Mouse (Mus musculus) erythroblast, embryonic 14.5 days (primary cell): ENCODE results near the gene Kcnk4. TPM values are rescaled to one million over a fixed set of nuclear protein-coding genes. Genes with fewer than 3 reads are reported as not detected.

ENCODE experiments used
- H3K27me3 ChIP-seq: 2 replicates; pipeline ENCODE4 v1.6.1; 2012; ENCODE audit warnings: inconsistent platforms; ENCODE audit not compliant: control insufficient read depth
- H3K36me3 ChIP-seq: 2 replicates; pipeline ENCODE4 v1.6.1; 2012; ENCODE audit warnings: mild to moderate bottlenecking, inconsistent platforms; ENCODE audit not compliant: control insufficient read depth
- H3K4me1 ChIP-seq: 2 replicates; pipeline ENCODE4 v1.6.1; 2012; ENCODE audit warnings: inconsistent platforms; ENCODE audit not compliant: control insufficient read depth
- H3K4me3 ChIP-seq: replicated peaks from 2 replicates; pipeline ENCODE3; 2012; ENCODE audit warnings: moderate library complexity, mild to moderate bottlenecking, inconsistent platforms
- H3K9me3 ChIP-seq: 2 replicates; pipeline ENCODE4 v1.6.1; 2012; ENCODE audit warnings: low read length, inconsistent platforms, mixed read lengths; ENCODE audit not compliant: control insufficient read depth
- GATA1 ChIP-seq: IDR thresholded peaks from 2 replicates; pipeline ENCODE4 v1.6.1; 2012; ENCODE audit warnings: low read length, inconsistent platforms, mixed read lengths
- TAL1 ChIP-seq: IDR thresholded peaks from 3 replicates; pipeline ENCODE4 v1.6.1; 2012; ENCODE audit warnings: low read length, inconsistent platforms, mixed read lengths
- polyA plus RNA-seq: library from polyadenylated mRNA; stranded (reverse); fragments of >175 nt; gene quantifications from 2 replicates; pipeline ENCODE4 v1.2.3, GENCODE M21; 2012

Kcnk4 gene
- polyA plus RNA-seq, 1 experiment = not detected

DNA sequence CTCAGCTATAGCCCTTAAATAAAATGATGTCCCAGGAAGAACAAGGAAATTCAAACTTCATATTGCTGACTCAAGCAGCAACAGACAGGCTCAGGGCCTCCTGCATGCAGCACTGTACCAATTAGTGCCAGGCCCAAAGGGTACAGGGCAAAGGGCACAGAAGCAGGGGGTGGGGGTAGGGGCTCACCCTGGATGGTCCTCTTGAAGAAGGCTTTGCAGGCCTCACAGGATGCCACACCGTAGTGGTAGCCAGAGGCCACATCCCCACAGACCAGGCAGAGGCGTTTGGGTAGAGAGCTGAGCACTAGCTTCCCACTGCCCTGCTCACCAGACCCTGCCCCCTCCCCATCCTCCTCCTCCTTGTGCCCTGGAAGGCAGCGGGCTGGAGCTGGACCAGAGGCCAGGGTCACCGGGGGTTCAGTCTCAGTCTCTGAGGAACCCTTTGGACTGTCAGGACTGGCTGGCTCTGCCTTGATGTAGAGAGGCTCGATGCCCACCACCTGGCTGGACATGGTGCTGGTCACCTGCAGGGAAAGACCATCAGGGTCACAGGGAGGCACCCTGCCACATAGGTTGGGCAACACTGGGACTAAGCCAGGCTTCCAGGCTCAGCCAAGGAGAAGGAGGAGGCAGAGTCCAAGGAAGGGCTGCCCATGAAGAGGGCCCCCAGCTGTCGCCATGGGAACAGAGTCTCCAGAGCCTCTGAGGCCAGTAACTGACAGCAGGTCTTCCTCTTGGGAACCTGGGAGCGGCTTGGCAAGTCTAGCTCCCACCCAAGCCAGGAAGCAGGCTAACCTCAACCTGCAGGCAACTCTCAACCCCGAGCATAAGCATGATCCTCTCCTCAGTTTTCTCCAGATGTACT, 14.2 kb downstream of the Kcnk4 start:
- H3K27me3 ChIP-seq = peaks cover 24% of the 10 kb centered on the region
- no peaks in the 10 kb centered on the region; the same call in 1 of the 2 replicates for H3K9me3 ChIP-seq
- H3K36me3 ChIP-seq = peaks cover 5% of the 10 kb centered on the region
- peak overlapping the region; percentile 75 for H3K4me3 ChIP-seq
- TF ChIP-seq GATA1 (no peak), TAL1 (no peak)
- H3K4me1 ChIP-seq = peaks cover 56% of the 10 kb centered on the region

DNA sequence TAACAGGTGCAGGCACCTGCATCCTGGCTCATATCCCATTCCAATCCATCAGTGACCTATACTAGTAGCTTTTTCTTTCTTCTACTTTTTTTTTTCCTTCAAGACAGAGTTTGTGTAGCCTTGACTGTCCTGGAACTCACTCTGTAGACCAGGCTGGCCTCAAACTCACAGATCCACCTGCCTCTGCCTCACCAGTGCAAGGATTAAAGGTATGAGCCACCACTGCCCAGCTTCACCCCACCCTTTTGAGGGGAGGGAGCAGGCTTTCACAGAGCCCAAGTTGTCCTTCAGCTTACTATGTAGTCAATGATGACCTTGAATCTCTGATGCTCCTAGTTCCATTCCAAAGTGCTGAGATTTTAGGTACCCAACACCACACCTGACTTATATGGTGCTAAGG, 14.9 kb downstream of the Kcnk4 start:
- Histone ChIP-seq H3K4me3 (no peak overlapping the region), H3K36me3 (peaks cover 5% of the 10 kb centered on the region), H3K9me3 (no peaks in the 10 kb centered on the region), H3K27me3 (peaks cover 17% of the 10 kb centered on the region), H3K4me1 (peaks cover 53% of the 10 kb centered on the region)
- no peak for TF ChIP-seq GATA1
- no peak for TF ChIP-seq TAL1

GRCm38 (mm10) chr19:6918321-6918720, 16.0 kb downstream of the Kcnk4 start:
- H3K27me3 ChIP-seq = peaks cover 6% of the 10 kb centered on the region
- no peak overlapping the region for H3K4me3 ChIP-seq
- H3K36me3 ChIP-seq = peaks cover 16% of the 10 kb centered on the region
- no peaks in the 10 kb centered on the region for H3K9me3 ChIP-seq
- peaks cover 59% of the 10 kb centered on the region for H3K4me1 ChIP-seq
- TF ChIP-seq TAL1 (no peak), GATA1 (no peak)

DNA sequence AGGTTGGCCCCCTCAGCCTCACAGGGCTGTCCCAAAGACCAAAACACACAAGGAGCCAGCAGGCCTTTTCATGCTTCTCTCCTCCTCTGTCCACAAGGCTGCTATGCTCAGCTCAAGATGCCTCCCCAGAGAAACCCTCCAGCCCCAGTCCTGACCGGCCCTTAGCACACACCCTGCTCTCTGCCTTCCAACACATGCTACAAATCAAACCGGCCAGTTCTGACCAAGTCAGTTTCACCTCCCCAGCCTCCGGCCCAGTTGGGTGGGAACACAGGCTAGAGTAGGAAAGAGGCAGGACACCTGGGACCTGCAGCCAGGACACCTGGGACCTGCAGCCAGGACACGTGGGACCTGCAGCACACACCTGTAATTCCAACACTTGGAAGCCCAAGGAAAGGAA, 17.8 kb downstream of the Kcnk4 start:
- no peaks in the 10 kb centered on the region for H3K27me3 ChIP-seq
- no peaks in the 10 kb centered on the region for H3K9me3 ChIP-seq
- no peak for TF ChIP-seq GATA1
- no peak for TF ChIP-seq TAL1
- peaks cover 49% of the 10 kb centered on the region for H3K4me1 ChIP-seq
- no peak overlapping the region for H3K4me3 ChIP-seq
- H3K36me3 ChIP-seq = peaks cover 34% of the 10 kb centered on the region

- Histone ChIP-seq H3K9me3 (no peaks in the 10 kb centered on the region), H3K4me1 (peaks cover 49% of the 10 kb centered on the region), H3K36me3 (peaks cover 40% of the 10 kb centered on the region), H3K27me3 (no peaks in the 10 kb centered on the region), H3K4me3 (no peak overlapping the region)
- TF ChIP-seq GATA1 (0 out of 2 replicates have a peak, but pooled peaks have one; percentile 15), TAL1 (no peak)
Observed at GRCm38 (mm10) chr19:6915276-6915675, 19.0 kb downstream of the Kcnk4 start.

DNA sequence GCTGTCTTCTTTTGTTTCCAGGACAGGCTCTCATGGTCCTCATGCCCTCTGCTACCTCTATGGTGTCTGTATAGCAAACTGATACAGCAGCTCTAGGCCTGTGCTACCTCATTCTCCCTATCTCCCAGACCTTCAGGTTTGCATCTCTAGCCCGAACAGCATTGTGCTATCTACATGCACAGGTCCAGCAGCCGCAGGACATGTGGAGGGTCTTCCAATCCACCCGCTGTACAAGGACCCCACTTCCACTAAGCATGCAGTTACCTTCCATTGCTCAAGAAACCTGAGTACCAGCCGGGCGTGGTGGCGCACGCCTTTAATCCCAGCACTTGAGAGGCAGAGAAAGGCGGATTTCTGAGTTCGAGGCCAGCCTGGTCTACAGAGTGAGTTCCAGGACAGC, 19.8 kb downstream of the Kcnk4 start:
- Histone ChIP-seq H3K4me3 (no peak overlapping the region), H3K36me3 (peaks cover 37% of the 10 kb centered on the region), H3K27me3 (no peaks in the 10 kb centered on the region), H3K9me3 (no peaks in the 10 kb centered on the region), H3K4me1 (peaks cover 43% of the 10 kb centered on the region)
- TF ChIP-seq TAL1 (no peak), GATA1 (no peak)

DNA sequence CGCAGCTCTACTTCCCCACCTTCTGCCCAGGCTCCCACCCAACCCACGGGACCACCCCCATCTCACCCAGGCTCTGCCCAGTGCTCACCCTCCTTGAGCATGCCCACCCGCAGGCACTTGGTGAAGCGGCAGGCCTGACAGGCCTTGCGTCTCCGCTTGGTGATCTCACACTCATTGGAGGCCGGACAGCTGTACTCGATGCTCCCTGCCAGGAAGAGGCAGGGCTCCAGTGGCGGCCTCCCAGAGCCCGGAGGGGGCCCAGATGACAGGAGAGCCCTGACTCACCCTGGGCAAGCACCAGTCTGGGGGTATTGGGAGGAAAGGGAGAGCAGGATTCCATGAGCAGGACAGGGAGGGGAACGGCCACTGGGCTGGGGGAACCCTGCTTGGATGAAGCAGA, 20.3 kb downstream of the Kcnk4 start:
- H3K4me3 ChIP-seq = no peak overlapping the region
- TF ChIP-seq GATA1 = no peak
- no peak for TF ChIP-seq TAL1
- H3K27me3 ChIP-seq = no peaks in the 10 kb centered on the region
- H3K36me3 ChIP-seq = peaks cover 37% of the 10 kb centered on the region
- no peaks in the 10 kb centered on the region for H3K9me3 ChIP-seq
- peaks cover 47% of the 10 kb centered on the region for H3K4me1 ChIP-seq

GRCm38 (mm10) chr19:6913036-6913435, 21.3 kb downstream of the Kcnk4 start:
- TF ChIP-seq GATA1 (no peak), TAL1 (no peak)
- peaks cover 37% of the 10 kb centered on the region for H3K36me3 ChIP-seq
- no peaks in the 10 kb centered on the region for H3K9me3 ChIP-seq
- H3K27me3 ChIP-seq = no peaks in the 10 kb centered on the region
- no peak overlapping the region for H3K4me3 ChIP-seq
- H3K4me1 ChIP-seq = peaks cover 57% of the 10 kb centered on the region

DNA sequence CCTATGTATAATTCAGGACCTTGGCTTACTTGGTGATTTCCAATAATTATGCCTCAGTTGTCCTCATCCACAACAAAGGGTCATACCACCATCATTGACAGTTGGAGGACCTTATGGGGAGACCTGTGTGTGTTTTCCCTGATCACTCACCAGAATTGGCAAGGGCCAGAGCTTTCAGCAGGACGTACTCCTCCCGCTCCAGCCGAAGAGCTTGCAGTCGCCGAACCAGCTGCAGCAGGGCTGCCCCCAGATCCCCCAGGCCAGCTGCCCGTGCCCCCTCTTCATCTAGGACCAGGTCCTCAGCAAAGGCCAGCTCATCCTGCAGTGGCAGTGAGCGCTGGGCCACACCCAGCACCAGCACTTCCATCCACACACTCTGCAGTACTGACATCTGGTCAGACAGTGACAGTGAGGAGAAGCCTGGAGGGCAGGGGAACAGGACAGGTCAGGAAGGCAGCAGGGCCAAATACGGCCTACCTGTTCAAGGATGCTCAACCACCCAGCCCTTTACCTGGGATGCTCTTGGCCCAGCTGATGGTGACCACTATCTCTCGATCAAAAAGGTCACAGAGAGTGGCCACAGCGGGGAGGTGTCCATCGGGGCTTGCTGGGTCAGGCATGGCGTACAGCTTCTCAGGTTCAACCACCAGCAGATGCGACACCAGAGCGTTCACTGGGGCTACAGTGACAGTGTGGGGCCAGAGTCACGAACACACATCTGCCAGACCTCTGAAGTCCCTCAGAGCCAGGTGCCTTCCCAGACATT, 21.9 kb downstream of the Kcnk4 start:
- no peak overlapping the region for H3K4me3 ChIP-seq
- H3K4me1 ChIP-seq = peaks cover 62% of the 10 kb centered on the region
- TF ChIP-seq GATA1 = no peak
- no peak for TF ChIP-seq TAL1
- H3K36me3 ChIP-seq = peaks cover 39% of the 10 kb centered on the region
- H3K27me3 ChIP-seq = no peaks in the 10 kb centered on the region
- H3K9me3 ChIP-seq = no peaks in the 10 kb centered on the region
